Mouse (Mus musculus) T-cell, adult 2 months (primary cell): ENCODE results near the gene Gca.

Experiments used
- DNase-seq: peaks from one replicate; pipeline ENCODE4 v3.0.0; 2022; ENCODE audit warnings: low spot score

Gene Gca

DNA sequence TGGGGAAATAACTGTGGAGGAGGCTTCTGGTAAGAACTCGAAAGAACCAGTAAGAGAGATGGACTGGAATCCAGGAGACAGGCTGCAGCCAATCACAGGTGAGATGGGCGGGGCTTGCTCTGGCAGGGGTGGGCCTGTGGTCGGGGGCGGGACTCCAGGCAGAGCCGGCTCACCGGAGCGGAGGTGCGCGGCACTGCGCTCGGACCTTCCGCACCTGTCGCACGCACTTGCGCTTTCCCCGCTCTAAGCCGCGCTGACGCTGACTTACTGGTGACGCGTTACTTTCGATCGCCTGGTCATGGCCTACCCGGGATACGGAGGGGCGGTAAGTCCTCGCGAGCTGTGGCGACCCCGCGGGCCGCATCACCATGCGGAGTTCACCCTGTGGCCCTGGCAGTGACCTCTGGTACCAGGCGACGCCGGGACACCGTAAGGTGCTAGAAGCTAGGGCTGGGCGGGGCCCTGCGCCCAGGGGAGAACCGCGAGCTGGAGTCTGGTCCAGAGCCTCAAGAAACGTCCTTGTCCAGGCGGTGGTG lies at the start of gene Gca:
TSS of gene Gca (plus strand) at position 151 of the 536 bp plus-strand sequence.
- DNase-seq: peak; percentile 70

GRCm38 (mm10) chr2:62618934-62619341 lies 45.1 kb upstream of the Gca start:
- no peak for DNase-seq

- DNase-seq: no peak
Measured at GRCm38 (mm10) chr2:62619679-62620078, 44.4 kb upstream of the Gca start.

DNA sequence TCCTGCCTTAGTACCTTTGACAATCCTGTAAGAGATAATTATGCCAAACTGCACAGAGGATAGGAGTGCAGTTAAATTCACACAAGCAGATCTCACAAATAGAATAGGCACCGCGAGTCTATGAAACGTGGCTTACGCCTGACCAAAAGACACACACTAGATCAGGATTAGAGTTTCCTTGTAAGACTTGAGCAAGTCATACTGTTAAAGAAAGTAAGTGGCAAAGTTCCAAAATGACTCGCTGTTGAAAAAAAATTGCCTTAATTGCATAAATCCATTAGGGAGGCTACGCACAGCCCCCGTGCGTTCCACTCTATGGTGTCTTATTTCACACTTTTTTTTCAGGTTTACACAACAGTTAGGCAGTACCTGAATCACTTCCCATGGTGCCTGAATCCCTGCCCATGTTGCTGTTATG lies 41.1 kb upstream of the Gca start:
- DNase-seq: no peak

DNA sequence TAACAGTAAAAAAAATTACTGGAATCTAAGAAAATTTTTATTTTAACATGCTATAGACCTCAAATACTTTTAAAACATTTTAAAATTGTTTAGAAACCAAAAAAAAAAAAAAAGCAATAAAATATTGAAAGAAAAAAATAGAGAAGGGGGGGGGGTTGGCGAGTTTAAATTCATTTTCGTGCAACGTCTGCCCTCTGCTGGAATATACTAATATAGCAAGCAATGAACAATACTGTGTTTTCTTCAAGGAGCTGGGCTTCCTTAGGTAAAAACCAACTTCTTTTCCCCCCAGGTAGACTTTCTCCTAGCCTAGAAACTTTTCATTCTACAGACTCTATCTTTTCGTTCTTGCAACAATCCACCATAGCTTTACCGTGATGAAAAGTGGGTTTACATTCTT lies 36.4 kb upstream of the Gca start:
- no peak for DNase-seq

GRCm38 (mm10) chr2:62628356-62628755 lies 35.7 kb upstream of the Gca start:
- no peak for DNase-seq

- DNase-seq: peak; percentile 32
Measured at GRCm38 (mm10) chr2:62630446-62630845, 33.6 kb upstream of the Gca start.

- no peak for DNase-seq
Measured at GRCm38 (mm10) chr2:62639869-62640268, 24.2 kb upstream of the Gca start.

- DNase-seq: peak; percentile 71
Measured at GRCm38 (mm10) chr2:62643405-62644305, 20.4 kb upstream of the Gca start.

- DNase-seq: no peak
Measured at GRCm38 (mm10) chr2:62644891-62645290, 19.2 kb upstream of the Gca start.

DNA sequence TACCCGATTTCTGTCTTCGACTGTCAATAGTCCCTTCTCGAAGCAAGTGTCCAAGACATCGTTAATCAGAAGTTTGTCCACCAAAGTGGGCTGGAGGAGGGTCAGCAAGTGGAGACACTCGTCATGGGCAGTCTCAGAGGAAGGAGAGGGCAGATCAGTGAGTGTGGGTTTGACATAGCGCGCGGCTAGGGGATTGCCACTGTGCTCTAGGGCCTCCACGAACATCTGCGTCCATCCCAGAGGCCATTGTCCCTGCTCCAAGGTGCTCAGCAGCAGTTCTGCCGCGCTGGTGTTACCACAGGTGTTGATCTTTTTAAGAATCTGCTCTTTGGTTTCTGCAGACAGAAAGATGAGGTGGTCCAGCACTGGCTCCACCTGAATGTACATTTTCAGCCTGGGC lies 18.6 kb upstream of the Gca start:
- DNase-seq: peak; percentile 12

GRCm38 (mm10) chr2:62646014-62646645 lies 18.0 kb upstream of the Gca start, which contains the start of gene Ifih1:
TSS of gene Ifih1 (minus strand) at chr2:62646255.
- DNase-seq: peak; percentile 81

DNA sequence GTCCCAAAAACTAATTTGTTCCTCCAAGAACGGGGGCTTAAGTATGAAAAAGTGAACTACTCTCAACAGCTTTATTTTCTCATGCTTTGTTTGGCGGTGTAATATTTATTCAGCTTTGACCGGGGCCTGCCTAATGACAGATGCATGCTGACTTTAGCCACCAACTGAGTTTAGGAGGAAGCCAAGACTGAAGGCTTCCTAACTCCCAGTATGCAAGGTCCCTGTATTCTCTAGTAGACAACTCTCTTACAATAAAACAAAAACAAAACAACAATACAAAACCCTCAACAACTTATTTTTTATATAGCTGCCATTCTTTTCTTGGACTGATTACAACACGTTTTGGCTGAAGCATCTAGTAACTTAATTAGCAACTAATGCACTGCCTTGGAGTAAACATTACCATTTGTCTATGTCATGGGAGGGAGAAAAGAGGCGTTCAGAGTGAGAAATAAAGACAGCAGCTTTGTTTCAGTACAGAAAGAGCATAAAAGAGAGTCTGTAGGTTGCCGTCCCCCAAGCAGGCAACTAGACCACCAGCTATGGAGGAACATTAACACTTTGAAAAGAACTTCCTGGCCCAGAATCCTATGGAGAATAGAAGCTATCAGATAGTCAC lies 17.3 kb upstream of the Gca start:
- DNase-seq: no peak

DNA sequence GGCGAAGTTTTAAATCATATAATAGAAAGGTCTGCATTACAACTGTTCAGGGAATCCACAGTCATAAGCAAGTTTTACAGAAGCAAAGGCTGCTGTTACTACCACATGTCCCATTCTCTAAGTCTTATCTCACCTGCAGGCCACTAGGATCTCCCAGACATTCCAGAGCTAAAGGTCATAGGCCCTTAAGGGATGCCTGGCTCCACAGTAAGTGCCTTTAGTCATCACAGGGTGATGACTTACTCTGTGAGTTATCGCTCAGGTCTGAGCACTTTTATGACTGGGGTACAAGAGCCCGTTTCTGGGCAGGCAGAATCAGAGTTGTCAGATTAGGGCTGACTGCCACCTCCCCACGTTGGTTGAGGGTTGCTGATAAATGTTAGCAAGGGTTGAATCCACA lies 12.2 kb upstream of the Gca start:
- DNase-seq: no peak

- DNase-seq: no peak
Measured at GRCm38 (mm10) chr2:62652466-62652865, 11.6 kb upstream of the Gca start.

DNA sequence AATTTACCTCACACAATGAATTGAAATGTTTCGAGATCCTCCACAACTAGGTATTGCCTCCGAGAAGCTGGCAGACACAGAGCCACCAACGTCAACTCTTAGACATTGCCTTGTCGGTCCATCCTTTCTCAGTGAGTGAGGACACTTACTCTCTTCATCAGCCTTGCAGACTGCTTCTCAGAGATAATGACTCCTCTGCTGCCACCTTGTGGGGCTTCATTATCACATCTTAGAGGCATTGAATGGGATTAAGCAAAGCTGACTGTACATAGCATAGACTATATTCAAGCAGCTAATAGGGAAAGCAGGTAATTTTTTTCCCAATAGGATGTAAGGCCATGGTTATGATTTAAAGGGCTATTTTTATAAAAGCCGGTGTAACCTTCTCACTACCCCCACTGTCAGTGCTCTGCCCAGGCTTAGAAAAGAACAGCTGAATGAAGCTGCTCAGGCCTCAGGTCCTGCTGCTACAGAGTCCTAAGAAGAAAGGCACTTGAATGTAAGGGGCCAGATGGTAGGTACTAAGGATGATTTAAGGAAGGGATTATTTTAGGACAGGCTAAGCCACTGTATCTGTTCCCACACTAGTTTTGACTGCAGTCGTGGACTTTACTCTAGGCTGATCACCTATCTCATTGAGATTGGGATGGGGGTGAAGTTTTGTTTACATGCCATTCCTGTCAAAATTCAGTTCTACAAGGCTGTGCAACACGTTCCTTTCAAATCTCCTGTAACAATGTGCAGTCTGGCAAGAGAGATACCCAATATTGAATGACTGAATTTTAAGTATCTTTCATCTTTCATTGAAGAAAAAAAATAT lies 9.4 kb upstream of the Gca start:
- peak; percentile 46 for DNase-seq

DNA sequence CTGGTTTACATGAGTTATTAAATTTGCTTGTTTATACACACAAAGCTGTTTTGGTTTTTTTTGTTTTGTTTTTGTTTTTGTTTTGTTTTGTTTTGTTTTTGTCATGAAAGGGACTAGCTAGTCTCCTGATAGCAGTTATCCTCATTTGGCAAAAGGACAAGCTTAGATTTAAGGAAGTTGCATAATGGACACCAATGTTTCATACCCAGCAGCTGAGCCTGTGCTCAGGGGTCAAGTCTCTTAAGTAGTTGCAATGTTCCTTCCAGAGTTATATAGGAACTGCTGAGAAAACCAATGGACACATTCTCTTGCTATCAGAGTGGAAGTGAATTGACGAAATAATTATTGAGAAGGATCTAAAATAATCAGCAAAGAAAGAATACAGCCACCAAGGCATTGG lies 8.0 kb upstream of the Gca start:
- DNase-seq: no peak

GRCm38 (mm10) chr2:62660565-62660964 lies 3.5 kb upstream of the Gca start:
- DNase-seq: no peak

DNA sequence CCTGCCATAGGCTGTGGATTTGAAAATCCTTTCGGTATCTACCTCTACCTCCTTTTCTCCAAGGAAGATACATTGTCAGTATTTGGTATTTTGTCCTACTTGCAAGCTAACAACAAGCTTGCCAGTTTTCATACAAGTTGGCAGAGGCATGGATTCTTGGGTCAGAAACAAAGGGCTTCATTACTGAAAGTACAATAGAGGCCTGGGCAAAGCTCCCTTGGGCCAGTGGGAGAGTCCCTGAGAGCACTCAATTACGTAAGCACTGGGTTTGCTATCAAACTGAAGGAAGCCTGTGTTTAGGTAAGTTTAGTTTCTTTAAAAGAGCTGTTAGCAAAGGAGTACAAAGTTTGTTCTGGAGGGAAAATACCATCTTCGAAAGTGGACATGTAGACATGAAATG lies 1.5 kb upstream of the Gca start:
- DNase-seq: no peak

DNA sequence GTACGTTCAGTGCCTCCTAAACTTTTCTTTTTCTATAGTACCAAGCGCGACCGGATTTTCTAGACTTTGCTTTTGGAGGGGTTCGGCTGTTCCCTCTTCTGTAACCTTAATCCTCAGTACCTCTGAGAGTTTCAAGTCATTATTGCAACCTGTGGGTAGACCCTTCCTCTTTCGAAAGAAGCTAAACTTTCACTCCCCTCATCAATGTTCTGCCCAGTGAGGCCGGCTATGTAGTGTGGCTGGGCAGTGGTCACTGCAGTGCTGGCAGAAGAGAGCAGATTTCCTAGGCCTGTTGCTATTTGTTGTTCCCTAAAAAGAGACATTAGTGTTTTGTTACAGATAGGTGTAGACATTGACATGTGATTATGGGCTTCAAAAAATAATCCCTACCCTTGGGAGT lies 754 bp downstream of the Gca start:
- no peak for DNase-seq

- DNase-seq: no peak
Measured at GRCm38 (mm10) chr2:62665536-62665935, 1.5 kb downstream of the Gca start.

DNA sequence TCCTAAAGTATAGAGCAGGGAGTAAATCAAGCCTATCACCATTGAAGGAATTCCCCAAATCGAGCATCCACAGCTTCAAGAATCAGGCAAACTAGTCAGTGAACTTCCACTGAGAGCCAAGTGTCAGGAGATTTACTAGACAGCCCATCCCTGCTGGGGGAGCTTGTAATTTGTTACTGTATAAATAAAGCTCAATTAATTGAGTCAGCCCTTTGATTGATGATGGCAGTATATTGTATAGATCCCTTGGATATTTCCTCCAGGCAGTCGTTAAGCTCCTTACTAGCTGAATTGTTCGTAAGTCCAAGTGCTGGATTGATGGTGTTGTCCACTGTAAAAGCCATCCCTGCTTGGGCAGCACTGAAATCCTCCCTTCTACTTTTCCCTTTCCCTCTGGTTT lies 5.8 kb downstream of the Gca start:
- DNase-seq: no peak
